Mouse (Mus musculus) WW6 (cell line): ENCODE measurements at regions not wholly inside any gene's neighbourhood (a gene's known extent, or its start where the extent isn't known, plus 50 kb on each side); places are given as distances from the start of the nearest gene placed in this dataset.

Experiments
- DNase-seq: peaks from one replicate; pipeline ENCODE4 v3.0.0-alpha.2; 2013; ENCODE audit warnings: low read depth, low spot score

GRCm38 (mm10) chr11:64776691-64777090, 202.1 kb upstream of the Elac2 start:
- no peak for DNase-seq

- DNase-seq = no peak
These were observed 178.4 kb upstream of the Elac2 start for GRCm38 (mm10) chr11:64800246-64801121.

GRCm38 (mm10) chr11:64801351-64801750, 177.5 kb upstream of the Elac2 start:
- DNase-seq = no peak

- DNase-seq = no peak
These were observed 173.3 kb upstream of the Elac2 start for GRCm38 (mm10) chr11:64805567-64805966.

- no peak for DNase-seq
These were observed 166.4 kb upstream of the Elac2 start for GRCm38 (mm10) chr11:64812408-64812807.

GRCm38 (mm10) chr11:64829429-64829828, 149.4 kb upstream of the Elac2 start:
- no peak for DNase-seq

- no peak for DNase-seq
These were observed 146.4 kb upstream of the Elac2 start for GRCm38 (mm10) chr11:64832453-64832852.

GRCm38 (mm10) chr11:64833786-64834185, 145.1 kb upstream of the Elac2 start:
- no peak for DNase-seq

GRCm38 (mm10) chr11:64836771-64837170, 142.1 kb upstream of the Elac2 start:
- DNase-seq = no peak

GRCm38 (mm10) chr11:64841092-64841491, 137.7 kb upstream of the Elac2 start:
- no peak for DNase-seq

GRCm38 (mm10) chr11:64842775-64843530, 135.9 kb upstream of the Elac2 start:
- no peak for DNase-seq

- DNase-seq = no peak
These were observed 132.2 kb upstream of the Elac2 start for GRCm38 (mm10) chr11:64846577-64847147.

- no peak for DNase-seq
These were observed 119.2 kb upstream of the Elac2 start for GRCm38 (mm10) chr11:64859636-64860035.

GRCm38 (mm10) chr11:64880674-64881073, 98.2 kb upstream of the Elac2 start:
- DNase-seq = no peak

GRCm38 (mm10) chr11:64884518-64884917, 94.3 kb upstream of the Elac2 start:
- DNase-seq = no peak

- DNase-seq = no peak
These were observed 89.4 kb upstream of the Elac2 start for GRCm38 (mm10) chr11:64889335-64890020.

- peak; percentile 45 for DNase-seq
These were observed 88.1 kb upstream of the Elac2 start for GRCm38 (mm10) chr11:64890776-64891175.

GRCm38 (mm10) chr11:64895804-64896466, 82.9 kb upstream of the Elac2 start:
- DNase-seq = no peak

GRCm38 (mm10) chr11:64898758-64899586, 79.9 kb upstream of the Elac2 start:
- peak; percentile 60 for DNase-seq

GRCm38 (mm10) chr11:64899587-64900278, 79.1 kb upstream of the Elac2 start:
- no peak for DNase-seq
